Mouse (Mus musculus) layer of hippocampus, adult 2 months (tissue): ENCODE data around the gene Dolk. TPM values are rescaled to one million over a fixed set of nuclear protein-coding genes. Genes with fewer than 3 reads are reported as not detected.
A peak's percentile ranks its signal among the peaks of the same experiment; 100 is the strongest.

ENCODE experiments used
- DNase-seq, 2 experiments: peaks; one replicate each; pipeline ENCODE4 v3.0.0; 2022; ENCODE audit warnings: low spot score in 2 of 2
- H3K27ac ChIP-seq: fragments of 200-600 bp; 2 replicates; pipeline ENCODE4 v1.8.1; 2022
- H3K4me3 ChIP-seq: fragments of 200-600 bp; 2 replicates; pipeline ENCODE4 v1.8.1; 2022; ENCODE audit warnings: mild to moderate bottlenecking
- CTCF ChIP-seq: fragments of 200-600 bp; conservative IDR thresholded peaks from 2 replicates; pipeline ENCODE4 v1.8.1; 2022; ENCODE audit warnings: antibody characterized with exemption, mild to moderate bottlenecking, moderate library complexity
- total RNA-seq, 2 experiments: library from RNA; stranded (reverse); gene quantifications; 2 replicates each; pipeline ENCODE4 v1.2.3; 2021

Dolk gene
- total RNA-seq, 2 experiments from 2014 or later, result 22.1 to 22.2 TPM

GRCm38 (mm10) chr2:30287027-30287373 lies 866 bp upstream of the Dolk start:
- no peak for TF ChIP-seq CTCF

GRCm38 (mm10) chr2:30285416-30286181 lies 535 bp downstream of the Dolk start:
- peak overlapping the region; percentile 91 for H3K4me3 ChIP-seq
- H3K27ac ChIP-seq, result peak overlapping the region; percentile 87
- no peak for TF ChIP-seq CTCF
- DNase-seq, result no peak

More at GRCm38 (mm10) chr2:30287027-30287373, 866 bp upstream of the Dolk start:
- no peak for DNase-seq
- Histone ChIP-seq H3K4me3 (peak overlapping the region; percentile 91), H3K27ac (peak overlapping the region; percentile 87)

GRCm38 (mm10) chr2:30285004-30285403 lies 1.1 kb downstream of the Dolk start:
- H3K27ac ChIP-seq, result no peak overlapping the region

GRCm38 (mm10) chr2:30283193-30283592 lies 2.9 kb downstream of the Dolk start:
- no peak for DNase-seq
- Histone ChIP-seq H3K27ac (no peak overlapping the region), H3K4me3 (no peak overlapping the region)
- TF ChIP-seq CTCF, result no peak

More at GRCm38 (mm10) chr2:30285004-30285403, 1.1 kb downstream of the Dolk start:
- no peak for TF ChIP-seq CTCF
- H3K4me3 ChIP-seq, result no peak overlapping the region; the same call in 1 of the 2 replicates
- no peak for DNase-seq

GRCm38 (mm10) chr2:30281651-30282050 lies 4.5 kb downstream of the Dolk start:
- Histone ChIP-seq H3K27ac (no peak overlapping the region), H3K4me3 (no peak overlapping the region)
- DNase-seq, result no peak
- no peak for TF ChIP-seq CTCF

- no peak for TF ChIP-seq CTCF
- DNase-seq, result no peak
- no peak within 1 kb of the TSS for H3K27ac ChIP-seq
- H3K4me3 ChIP-seq, result no peak within 1 kb of the TSS
Measured at GRCm38 (mm10) chr2:30280743-30281142, 5.4 kb downstream of the Dolk start, which contains the start of gene Gm28038. TSS of gene Gm28038 (plus strand) at chr2:30281043.

GRCm38 (mm10) chr2:30270134-30270533 lies 16.0 kb downstream of the Dolk start:
- H3K4me3 ChIP-seq, result no peak overlapping the region; the same call in 1 of the 2 replicates
- DNase-seq, result peak; percentile 70 to 78
- peak overlapping the region; percentile 84 for H3K27ac ChIP-seq
- peak; percentile 98 for TF ChIP-seq CTCF

GRCm38 (mm10) chr2:30269241-30269990 lies 16.7 kb downstream of the Dolk start:
- H3K27ac ChIP-seq, result peak overlapping the region; percentile 84
- no peak for TF ChIP-seq CTCF
- no peak overlapping the region; the same call in 1 of the 2 replicates for H3K4me3 ChIP-seq
- DNase-seq, result no peak

- DNase-seq, result no peak
- TF ChIP-seq CTCF, result no peak
- Histone ChIP-seq H3K27ac (peak overlapping the region; percentile 84; the same call in 1 of the 2 replicates), H3K4me3 (no peak overlapping the region)
Measured at GRCm38 (mm10) chr2:30268371-30268770, 17.8 kb downstream of the Dolk start.

GRCm38 (mm10) chr2:30267466-30267865 lies 18.7 kb downstream of the Dolk start:
- Histone ChIP-seq H3K4me3 (no peak overlapping the region), H3K27ac (peak overlapping the region; percentile 84; the same call in 1 of the 2 replicates)
- TF ChIP-seq CTCF, result no peak
- DNase-seq, result no peak

- H3K4me3 ChIP-seq, result no peak overlapping the region; the same call in 1 of the 2 replicates
- TF ChIP-seq CTCF, result no peak
- H3K27ac ChIP-seq, result peak overlapping the region; percentile 94
- peak in 1 of 2 experiments; percentile 24 for DNase-seq
Measured at GRCm38 (mm10) chr2:30266392-30266941, 19.7 kb downstream of the Dolk start.

- Histone ChIP-seq H3K27ac (peak within 1 kb of the TSS; percentile 94), H3K4me3 (no peak within 1 kb of the TSS; the same call in 1 of the 2 replicates)
- TF ChIP-seq CTCF, result no peak
- peak; percentile 46 to 51 for DNase-seq
Measured at GRCm38 (mm10) chr2:30265767-30266253, 20.3 kb downstream of the Dolk start, which contains the start of gene Phyhd1. TSS of gene Phyhd1 (plus strand) at chr2:30266203.
